Mouse (Mus musculus) induced T-regulatory cell, adult 2 months (primary cell): ENCODE measurements around the gene Blzf1.

Experiments
- DNase-seq: peaks from one replicate; pipeline ENCODE4 v3.0.0-alpha.2; 2012; ENCODE audit warnings: low read depth

The Blzf1 gene

DNA sequence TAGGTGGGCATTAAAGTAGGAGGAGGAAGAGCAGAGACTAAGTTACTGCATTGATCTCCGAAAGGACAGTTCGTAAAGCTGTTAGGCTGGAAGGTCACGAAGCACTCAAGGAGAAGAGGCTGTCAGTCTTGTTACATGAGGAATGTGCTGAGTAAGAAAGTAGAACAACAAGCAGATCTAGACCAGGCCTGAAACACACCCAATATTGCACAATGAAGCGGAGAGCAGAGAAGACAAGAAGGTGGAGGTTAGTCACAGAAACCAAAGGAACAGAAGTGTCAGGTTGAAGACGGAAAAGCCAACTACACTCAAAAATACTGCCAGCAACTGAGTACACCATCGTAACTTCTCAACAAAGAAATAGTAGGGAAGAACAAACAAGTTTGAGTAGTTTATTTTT lies 13.2 kb downstream of the Blzf1 start:
- no peak for DNase-seq

DNA sequence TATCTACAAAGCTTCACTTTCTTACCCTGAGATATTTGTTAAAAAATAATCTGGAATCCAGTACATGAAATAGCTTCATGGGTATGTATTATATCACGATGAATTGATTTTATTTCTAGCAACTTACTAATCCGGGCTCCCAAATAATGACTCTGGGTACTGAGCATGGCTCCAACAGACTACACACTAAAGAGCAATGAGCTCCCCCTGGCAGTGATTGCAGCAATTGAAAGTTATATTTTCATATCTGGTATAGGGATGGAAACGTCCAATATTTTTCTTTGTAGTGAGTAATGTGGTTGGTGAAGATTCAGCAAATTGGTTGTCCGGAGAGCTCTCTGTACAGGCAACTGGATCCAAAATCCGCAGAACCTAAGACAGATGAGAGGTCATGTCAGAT lies 15.2 kb downstream of the Blzf1 start:
- DNase-seq, result no peak

DNA sequence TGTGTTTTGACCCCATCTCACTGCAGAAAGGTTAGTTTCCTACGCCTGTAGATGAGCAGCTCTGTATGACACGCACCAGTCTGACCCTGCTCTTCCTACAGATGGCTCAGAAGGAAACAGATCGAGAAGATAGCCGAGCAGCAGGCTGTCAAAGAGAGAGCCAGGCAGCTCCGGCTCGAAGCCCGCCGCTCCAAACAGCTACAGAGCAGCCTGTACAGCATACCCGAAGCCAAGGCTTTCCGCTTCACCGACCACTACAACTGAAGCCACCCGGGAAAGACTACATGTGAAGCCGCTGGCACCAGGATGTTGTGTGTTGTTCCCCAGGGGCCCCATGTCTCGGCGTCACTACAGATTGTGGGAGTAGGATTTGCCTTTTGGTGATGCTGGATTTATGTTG lies 19.9 kb downstream of the Blzf1 start:
- no peak for DNase-seq

DNA sequence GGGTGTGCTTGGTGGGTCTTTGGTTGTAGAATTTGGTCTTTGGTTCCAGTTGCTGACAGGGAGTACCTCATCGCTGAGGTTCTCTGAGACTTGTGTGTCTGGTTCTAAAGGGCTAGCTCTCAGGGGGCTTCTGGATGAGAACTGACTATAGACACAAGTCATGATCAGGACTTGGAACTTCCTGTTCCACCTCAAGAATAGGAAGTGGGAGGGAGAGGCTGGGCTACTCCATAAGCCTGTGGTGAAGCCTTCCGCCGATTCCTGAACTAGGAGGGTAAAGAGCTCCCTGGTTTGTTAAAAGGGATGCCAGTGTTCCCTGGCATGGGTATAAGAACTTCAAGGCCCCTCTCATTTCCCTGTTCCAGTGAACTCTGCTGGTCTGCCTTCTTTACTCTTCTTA lies 23.3 kb downstream of the Blzf1 start:
- DNase-seq, result no peak

DNA sequence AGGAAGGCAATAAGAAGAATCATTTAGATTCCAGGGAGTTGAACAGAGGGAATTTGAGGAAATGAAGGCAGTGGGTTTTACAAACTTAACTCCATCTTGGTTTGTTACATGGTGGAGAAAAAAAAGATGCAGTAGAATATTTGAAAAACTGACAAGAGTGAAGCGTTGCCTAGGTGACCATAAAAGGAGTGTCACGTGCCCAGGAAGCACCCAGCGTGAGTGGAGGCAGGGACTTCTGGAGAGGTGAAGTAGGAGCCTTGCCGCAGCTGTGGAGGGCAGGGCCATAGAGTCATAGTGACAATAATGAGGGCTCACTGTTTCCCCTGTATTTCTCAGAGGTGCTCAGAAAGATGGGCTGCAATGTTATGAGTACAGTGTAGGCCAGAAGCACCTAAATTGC lies 28.0 kb downstream of the Blzf1 start:
- DNase-seq, result peak; percentile 12

DNA sequence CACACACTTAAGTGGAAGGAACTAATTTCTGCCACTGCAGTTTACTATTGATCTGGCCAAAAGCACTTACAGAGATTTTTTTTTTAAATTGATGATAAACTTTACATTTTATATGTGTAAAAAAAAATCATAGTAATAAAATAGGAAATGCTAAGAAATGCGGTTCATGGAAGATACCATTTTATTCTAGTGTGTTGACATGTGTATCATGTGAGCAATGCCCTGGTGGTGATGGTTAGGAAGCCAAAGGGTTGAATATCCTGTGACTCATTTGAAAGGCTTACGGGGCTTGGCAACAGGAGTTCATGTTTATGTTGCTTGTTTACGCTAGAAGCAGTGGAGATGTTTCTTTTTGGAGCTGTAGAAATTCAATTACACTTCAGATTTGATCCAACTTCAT lies 30.7 kb downstream of the Blzf1 start:
- peak; percentile 27 for DNase-seq

DNA sequence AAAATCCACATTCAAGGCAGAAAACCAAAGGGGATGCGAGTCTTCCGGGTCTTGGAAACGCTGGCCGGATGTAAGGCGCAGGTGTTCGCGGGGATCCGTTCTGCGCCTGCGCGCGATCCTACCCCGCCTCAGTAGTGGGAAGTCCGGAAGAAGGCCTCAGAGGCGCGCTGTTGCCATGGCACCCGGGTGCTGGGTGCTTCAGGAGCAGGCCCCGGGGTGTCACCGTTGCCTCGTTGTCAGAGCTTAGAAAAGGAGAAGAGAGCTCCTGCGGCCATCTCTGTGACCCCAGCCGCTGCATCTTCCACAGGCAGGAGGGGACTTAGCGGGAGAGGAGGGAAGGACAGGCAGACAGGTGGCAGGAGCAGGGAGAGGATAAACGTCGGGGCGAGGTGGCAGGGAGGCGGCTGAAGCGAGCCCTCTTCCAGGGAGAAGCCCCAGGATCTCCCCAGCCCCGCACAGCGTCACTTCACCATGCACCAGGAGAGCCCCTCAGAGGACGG lies 31.8 kb downstream of the Blzf1 start, which contains the start of gene Ccdc181:
Gene Ccdc181 (plus strand): TSS at position 131 of the 500 bp plus-strand sequence.
- DNase-seq, result peak; percentile 97

DNA sequence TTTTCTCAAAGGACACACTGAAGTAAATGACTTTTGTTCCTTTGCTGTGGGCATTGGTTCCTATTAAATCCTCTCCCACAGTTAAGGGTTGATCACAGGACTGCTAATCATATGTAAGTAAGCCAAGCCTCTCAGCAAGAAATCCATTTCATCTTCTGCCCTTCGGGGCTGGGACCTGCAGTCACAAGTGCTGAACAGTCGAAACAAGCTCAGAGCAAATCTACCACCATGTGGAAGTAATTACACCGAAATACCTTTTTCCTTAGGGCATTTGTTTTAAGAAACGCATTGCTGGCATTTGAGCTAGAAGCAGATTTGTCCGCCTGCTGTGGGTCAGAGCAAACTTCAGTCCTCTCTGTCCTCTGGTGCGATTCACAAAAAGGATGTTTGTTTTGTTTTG lies 33.6 kb downstream of the Blzf1 start:
- DNase-seq, result no peak

DNA sequence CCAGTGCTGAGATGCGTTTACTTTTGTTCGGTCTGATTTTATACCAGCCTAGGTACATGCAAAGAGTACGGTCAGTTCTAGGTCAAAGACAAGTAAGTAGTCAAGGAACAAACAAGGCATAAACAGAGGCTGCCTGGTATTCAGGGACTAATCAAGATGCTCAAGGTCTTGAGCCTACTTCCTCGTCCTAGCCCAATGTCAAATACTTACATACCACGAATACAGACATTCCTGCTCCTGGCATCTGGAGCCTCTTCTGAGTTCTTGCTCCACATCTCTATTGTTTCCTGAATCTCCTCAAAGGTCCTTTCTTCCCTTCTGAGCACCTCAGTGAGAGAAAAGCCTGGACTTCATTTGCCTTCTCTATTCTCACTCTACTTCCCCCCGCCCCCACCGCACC lies 36.3 kb downstream of the Blzf1 start:
- DNase-seq, result no peak

DNA sequence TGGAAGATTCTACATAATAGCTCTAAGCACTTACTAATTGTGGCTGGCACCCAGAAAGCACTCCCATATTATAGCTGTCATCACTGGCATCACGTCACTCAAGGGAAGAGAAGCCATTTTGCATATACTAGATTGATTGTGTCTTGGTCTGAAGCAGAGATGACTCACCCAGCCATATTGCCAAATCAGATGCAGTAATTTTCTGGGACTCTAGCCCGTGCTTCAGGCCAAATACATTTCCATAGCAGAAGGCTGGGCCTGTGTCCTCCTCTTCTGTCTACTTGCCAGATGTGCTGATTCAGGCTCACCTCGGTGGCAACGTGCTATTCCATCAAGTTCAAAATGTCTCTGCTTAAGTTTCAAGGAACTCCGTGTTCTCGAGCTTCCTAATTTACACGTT lies 45.7 kb downstream of the Blzf1 start:
- no peak for DNase-seq

DNA sequence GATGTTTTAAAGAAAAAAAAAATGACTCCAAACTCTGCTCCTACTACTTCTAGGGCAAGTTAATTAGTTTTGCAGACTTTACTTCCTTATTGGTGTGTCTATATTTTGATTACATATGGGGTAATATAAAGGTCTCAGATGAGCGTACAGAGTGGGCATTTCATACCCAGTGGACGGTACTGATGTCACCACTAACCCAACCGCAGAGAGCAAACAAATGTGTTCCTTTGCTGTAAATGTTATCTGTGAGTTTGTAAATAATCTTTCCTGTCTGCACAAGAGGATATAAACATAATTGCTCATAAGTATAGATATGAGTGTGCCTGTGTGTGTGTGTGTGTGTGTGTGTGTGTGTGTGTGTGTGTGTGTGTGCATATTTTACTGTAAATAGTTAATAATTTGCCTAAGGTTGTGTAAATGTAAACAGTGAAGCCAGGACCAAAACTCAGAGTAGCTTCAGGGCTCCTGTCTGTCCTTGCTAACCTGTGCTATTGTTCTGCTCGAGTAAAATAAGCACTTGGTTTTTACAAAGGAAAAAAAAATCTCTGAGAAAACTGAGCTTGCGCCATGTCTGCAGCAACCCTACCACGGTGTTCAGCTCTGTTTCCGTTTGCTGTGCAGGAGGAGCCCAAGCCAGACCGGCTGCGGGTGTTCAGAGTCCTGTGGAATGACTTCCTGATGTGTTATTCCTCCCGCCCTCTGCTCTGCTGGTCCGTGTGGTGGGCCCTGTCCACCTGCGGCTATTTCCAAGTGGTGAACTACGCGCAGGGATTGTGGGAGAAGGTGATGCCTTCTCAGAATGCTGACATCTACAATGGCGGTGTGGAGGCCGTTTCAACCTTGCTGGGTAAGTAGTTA lies 46.9 kb downstream of the Blzf1 start:
- no peak for DNase-seq

DNA sequence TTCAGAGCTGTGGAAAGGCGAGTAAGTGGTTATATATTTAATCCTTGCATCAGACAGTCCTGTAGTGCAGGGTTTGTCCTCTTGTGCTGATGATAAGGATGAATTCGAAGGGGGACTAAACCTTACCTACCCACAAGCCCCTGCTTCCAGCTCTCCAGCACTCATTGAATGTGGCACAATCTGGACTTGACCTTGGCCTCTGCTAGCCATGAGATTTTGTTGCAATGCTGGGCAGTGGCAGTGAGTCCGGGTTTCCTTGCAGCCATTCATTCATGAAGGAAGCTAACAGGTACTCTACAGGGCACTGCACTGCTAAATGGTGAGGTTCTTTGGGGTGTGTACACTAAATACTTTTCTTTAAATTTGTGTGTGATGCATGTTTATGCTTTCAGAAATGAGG lies 52.5 kb downstream of the Blzf1 start:
- DNase-seq, result no peak

DNA sequence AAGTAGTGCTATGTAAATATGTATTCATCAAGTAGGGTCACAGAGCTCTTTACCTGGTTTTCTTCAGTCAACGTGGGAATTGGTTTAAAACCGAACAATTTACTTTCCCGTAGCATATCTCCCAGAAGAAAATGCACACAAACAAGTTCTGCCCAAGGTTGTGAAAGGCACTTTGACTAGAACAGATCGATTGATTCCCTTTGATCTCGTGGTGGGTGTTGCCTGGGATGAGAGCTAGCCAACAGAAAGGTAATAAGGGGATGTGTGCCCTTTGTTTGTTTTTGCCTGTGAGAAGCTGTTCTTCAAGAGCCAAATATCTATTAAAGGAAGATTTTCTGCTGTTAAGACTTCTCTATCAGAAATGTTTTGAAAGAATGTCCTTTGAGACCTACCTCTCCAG lies 54.7 kb downstream of the Blzf1 start:
- no peak for DNase-seq

DNA sequence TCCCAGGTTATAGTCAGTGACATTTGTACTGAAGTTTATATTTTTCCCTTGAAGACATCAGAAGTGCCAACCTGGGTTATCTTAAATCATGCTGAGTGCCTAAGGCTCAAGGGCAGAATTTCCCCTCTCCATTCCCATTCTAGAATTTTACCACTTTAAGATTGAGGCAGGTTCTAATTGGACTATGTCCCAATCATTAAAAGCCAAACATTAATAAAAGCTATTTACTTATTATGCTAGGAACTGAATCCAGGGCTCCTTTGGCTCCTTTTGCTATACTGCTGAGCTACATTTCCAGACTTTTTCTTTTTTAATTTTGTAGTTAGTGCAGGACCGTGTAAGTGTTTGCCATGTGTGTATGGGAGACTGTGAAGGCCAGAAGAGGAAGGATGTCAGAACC lies 55.9 kb downstream of the Blzf1 start:
- DNase-seq, result no peak

DNA sequence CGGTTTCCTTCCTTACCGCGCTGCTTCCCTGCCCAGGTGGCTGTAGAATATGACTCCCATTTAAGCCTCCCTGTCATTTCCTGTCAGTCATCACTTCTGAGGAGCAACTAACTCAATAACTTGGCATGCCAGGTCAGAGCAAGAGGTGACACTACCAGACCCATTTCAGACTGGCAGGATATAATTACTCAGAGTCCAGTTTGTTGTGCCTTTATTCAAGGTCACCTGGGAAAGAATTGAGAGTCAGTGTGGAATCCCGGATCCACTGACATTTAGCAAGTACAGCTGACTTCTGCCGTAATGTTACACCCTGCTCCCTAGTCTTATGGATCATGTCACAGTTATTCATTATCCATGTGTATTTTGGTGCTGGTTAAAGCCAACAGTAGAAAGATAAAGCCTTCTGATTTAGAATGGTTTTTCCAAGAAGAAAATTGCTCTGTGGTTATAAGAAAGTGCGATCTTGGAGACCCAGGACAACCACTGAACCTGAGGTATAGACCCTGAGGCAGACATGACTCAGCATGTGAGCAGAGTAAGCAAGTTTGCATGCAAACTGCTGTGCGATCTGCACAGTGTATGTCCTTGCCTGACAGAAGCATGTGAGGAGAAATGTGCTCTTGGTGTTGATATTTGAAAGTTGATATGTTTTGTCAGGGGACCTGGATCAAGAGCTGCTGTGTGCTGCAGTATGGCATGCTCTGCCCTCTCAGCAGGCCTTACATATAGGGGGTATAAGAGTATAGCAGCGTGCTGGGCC lies 56.7 kb downstream of the Blzf1 start:
- peak; percentile 13 for DNase-seq

DNA sequence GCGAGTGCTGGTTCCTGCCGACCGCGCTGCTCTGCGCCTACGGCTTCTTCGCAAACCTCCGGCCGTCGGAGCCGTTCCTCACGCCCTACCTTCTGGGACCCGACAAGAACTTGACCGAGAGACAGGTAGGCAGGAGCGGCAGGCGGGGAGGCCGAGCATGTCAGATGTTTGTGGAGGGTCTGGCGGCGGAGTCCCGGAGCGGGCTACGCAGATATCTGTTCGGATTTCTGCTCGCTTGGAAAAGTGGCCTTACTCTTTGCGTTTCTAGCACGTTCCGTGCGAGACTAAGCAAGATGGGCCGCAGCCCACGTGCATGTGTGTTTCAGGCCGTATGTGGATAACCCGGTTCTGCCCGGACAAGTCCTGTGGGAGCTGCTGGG lies 58.0 kb downstream of the Blzf1 start:
- DNase-seq, result no peak

DNA sequence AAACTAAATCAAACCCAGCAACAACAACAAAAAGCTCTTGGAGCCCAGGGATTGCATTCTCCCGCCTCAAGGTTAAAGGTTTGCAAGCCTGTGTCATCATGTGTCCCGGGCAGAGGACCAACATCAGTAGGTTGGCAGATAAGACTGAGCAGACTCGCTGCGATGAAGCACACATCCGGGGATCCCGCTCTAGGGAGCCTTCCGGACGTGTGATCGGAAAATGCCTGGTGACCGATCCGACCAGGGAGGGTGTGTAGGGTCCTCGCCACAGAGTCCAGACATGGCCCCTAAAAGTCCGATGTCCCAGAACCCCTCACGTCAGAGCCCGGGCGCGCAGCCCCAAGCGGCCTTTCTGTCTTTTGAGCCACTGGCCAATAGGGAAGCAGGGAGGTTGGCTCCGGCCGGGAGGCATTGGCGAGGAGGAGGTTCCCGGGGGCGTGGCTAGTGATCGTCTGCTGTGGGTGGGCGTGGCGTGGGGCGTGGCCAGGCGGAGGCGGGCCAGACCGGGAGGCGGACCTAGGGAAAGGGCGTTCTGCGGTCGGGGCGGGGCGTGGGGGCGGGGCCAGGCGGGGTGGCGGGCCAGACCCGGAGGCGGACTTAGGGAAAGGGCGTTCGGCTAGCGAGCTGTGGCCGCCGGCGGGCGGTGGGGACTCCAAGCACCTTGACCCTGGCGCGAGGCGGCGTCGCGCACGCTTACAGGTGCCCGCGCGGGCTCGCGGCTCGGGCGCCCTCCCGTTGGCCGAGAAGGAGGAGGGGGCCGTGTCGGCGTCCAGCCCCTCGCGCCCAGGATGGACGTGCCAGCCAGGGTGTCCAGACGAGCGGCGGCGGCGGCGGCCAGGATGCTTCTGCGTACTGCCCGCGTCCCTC lies 58.6 kb downstream of the Blzf1 start, which contains the start of gene Slc19a2:
Gene Slc19a2 (plus strand): TSS at position 582 of the 867 bp plus-strand sequence.
- DNase-seq, result peak; percentile 98

DNA sequence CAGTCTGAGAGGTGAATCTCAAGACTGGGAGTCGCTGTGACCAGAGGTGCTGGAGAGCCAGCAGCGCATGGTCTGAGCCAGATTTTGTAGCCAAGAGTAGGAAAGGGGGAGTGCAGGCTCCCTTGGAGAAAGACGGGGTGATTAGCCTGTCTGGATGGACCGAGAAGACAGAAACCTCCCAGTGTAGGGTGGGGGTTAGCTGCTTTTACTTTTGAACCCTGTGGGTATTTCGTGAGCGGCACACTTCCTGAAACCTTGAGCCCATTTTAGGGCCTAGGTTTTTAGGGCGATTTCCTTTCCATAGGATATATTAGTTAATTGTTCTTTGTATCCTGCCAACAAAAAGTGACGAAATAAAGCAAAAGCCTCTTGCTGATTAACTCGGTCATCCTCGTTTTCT lies 59.3 kb downstream of the Blzf1 start:
- DNase-seq, result no peak

DNA sequence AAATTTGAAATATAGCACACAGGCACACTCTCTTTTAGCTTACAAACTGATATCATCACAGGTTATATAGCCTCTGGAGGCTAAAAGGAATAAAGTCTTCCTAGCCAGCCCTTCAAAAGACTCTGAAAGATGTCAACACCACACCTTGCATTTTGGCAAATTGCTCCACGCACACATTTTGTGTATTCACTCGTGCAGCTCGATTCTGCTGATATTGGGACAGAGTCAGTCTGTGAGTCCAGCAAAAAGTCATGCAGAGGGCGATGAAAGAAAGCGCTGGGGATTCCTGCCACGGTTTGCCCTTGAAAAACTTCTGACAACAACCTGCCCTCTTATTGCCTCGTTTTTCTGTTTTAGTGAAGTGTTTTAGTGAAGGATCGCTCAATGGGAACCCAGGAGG lies 59.8 kb downstream of the Blzf1 start:
- no peak for DNase-seq

DNA sequence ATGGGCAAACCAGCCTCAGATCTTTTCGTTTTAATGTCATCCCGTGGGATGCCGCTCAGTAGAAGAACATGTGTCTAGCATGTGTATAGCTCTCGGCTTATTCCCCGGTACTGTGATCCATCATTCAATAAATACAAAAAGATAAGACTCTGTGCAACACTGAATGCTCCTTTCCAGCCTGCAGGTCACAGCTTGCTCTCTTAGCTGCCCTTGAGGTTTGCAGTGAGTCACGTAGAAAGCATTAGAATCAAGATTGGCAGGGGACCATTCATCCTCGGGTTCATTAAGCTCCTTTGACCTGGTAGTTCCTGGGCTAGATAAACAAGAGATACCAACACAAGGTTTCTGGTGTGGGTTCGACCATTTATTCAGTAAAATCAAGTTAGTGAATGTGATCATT lies 64.5 kb downstream of the Blzf1 start:
- no peak for DNase-seq

DNA sequence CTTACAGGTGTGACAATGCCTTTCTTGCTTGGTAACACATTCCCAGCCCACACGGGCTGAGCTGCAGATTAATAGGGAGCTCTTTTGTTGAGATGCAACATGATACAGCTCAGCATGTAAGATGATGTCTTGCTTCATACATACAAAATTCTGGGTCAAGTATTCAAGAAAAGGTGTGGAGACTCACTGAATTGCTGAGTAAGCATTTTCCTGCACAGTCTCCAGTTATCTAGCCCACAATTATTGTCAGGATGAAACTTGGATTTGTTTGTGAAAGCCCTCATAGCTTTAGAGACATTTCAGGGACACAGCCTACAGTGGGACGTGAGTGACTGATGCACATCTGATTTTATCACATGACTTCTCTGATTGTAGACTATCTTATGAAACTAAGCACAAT lies 65.8 kb downstream of the Blzf1 start:
- no peak for DNase-seq
